Mouse (Mus musculus) liver, embryonic 16.5 days (tissue): ENCODE measurements around the gene Ager. TPM values are rescaled to one million over a fixed set of nuclear protein-coding genes. Genes with fewer than 3 reads are reported as not detected.
A peak's percentile ranks its signal among the peaks of the same experiment; 100 is the strongest.

Experiments
- ATAC-seq: fragments of 200-750 bp; cut with Nextera tagmentation; 2 replicates; pipeline ENCODE4 v1.8.0; 2017; ENCODE audit warnings: low read depth, mild to moderate bottlenecking, moderate number of reproducible peaks, moderate library complexity
- H3K27ac ChIP-seq: fragments of 300-500 bp; sonication (generic); 2 replicates; pipeline ENCODE4 v1.5.1; 2014; ENCODE audit warnings: mild to moderate bottlenecking, low read length
- H3K27me3 ChIP-seq: fragments of 300-500 bp; sonication (generic); 2 replicates; pipeline ENCODE4 v1.6.1; 2014; ENCODE audit warnings: low read depth, low read length, mixed read lengths; ENCODE audit not compliant: control insufficient read depth, insufficient read depth
- H3K36me3 ChIP-seq: fragments of 300-500 bp; sonication (generic); 2 replicates; pipeline ENCODE4 v1.6.1; 2014; ENCODE audit warnings: mild to moderate bottlenecking; ENCODE audit not compliant: control insufficient read depth, insufficient read depth
- H3K4me1 ChIP-seq: fragments of 300-500 bp; sonication (generic); 2 replicates; pipeline ENCODE4 v1.6.1; 2014; ENCODE audit warnings: low read depth, low read length, mixed read lengths; ENCODE audit not compliant: control insufficient read depth
- H3K4me2 ChIP-seq: fragments of 300-500 bp; sonication (generic); 2 replicates; pipeline ENCODE4 v1.6.1; 2014; ENCODE audit warnings: low read depth, low read length, mixed read lengths
- H3K4me3 ChIP-seq: fragments of 300-500 bp; sonication (generic); 2 replicates; pipeline ENCODE4 v1.5.1; 2014; ENCODE audit warnings: low read depth, mild to moderate bottlenecking, low read length
- H3K9ac ChIP-seq: fragments of 300-500 bp; sonication (generic); 2 replicates; pipeline ENCODE4 v1.6.1; 2014; ENCODE audit warnings: low read depth, low read length
- H3K9me3 ChIP-seq: fragments of 300-500 bp; sonication (generic); replicated peaks from 2 replicates; pipeline ENCODE4 v1.6.1; 2016; ENCODE audit warnings: low read length; ENCODE audit not compliant: control insufficient read depth
- WGBS: fragments of 180-500 bp; shearing (Covaris S2); extraction: QIAGEN DNeasy Blood & Tissue Kit; methylation state at CpG from one replicate; pipeline ENCODE4 v1.1.7; 2014; ENCODE audit not compliant: insufficient replicate concordance; 5-methylcytosine and 5-hydroxymethylcytosine counted together
- polyA plus RNA-seq: library from polyadenylated mRNA; unstranded; fragments of >200 nt; fragmentation: Nextera tagmentation; extraction: Ambion mirVana; gene quantifications from 2 replicates; pipeline ENCODE4 v1.2.1, GENCODE M21; 2015

Ager gene
- polyA plus RNA-seq, 1 experiment from 2014 or later, result 0.57 TPM

- WGBS, result 0% methylated on average over 23 of the region's 30 CpGs
- Histone ChIP-seq H3K27ac (peak overlapping the region; percentile 88), H3K4me3 (peak overlapping the region; percentile 70), H3K36me3 (peaks cover 4% of the 10 kb centered on the region), H3K4me2 (peak overlapping the region; percentile 89), H3K4me1 (peaks cover 47% of the 10 kb centered on the region), H3K9me3 (no peaks in the 10 kb centered on the region), H3K9ac (peak overlapping the region; percentile 77), H3K27me3 (no peaks in the 10 kb centered on the region)
- ATAC-seq, result peak; percentile 25
Observed at GRCm38 (mm10) chr17:34605609-34606008, 7.9 kb downstream of the Ager start.

- peak overlapping the region; percentile 77 for H3K9ac ChIP-seq
- ATAC-seq, result no peak
- H3K4me2 ChIP-seq, result peak overlapping the region; percentile 89
- peaks cover 3% of the 10 kb centered on the region; the same call in 1 of the 2 replicates for H3K36me3 ChIP-seq
- H3K4me3 ChIP-seq, result peak overlapping the region; percentile 70
- H3K27me3 ChIP-seq, result no peaks in the 10 kb centered on the region
- peaks cover 47% of the 10 kb centered on the region for H3K4me1 ChIP-seq
- no peaks in the 10 kb centered on the region for H3K9me3 ChIP-seq
- H3K27ac ChIP-seq, result peak overlapping the region; percentile 88
- WGBS, result 10% methylated on average over 31 of the region's 32 CpGs
Observed at GRCm38 (mm10) chr17:34606186-34607039, 8.8 kb downstream of the Ager start.

- Histone ChIP-seq H3K4me3 (no peak overlapping the region), H3K9me3 (no peaks in the 10 kb centered on the region), H3K4me1 (peaks cover 43% of the 10 kb centered on the region), H3K27ac (no peak overlapping the region), H3K36me3 (peaks cover 13% of the 10 kb centered on the region), H3K4me2 (no peak overlapping the region), H3K27me3 (no peaks in the 10 kb centered on the region), H3K9ac (no peak overlapping the region)
- ATAC-seq, result no peak
- WGBS, result 73% methylated on average over 7 of the region's 7 CpGs
Observed at GRCm38 (mm10) chr17:34607997-34608396, 10.3 kb downstream of the Ager start.

GRCm38 (mm10) chr17:34611050-34611449, 13.4 kb downstream of the Ager start:
- H3K4me3 ChIP-seq, result no peak overlapping the region
- peaks cover 37% of the 10 kb centered on the region for H3K4me1 ChIP-seq
- peaks cover 13% of the 10 kb centered on the region for H3K36me3 ChIP-seq
- no peaks in the 10 kb centered on the region for H3K9me3 ChIP-seq
- no peak overlapping the region for H3K9ac ChIP-seq
- 81% methylated on average over 8 of the region's 8 CpGs for WGBS
- ATAC-seq, result no peak
- H3K4me2 ChIP-seq, result no peak overlapping the region
- no peaks in the 10 kb centered on the region for H3K27me3 ChIP-seq
- H3K27ac ChIP-seq, result no peak overlapping the region

GRCm38 (mm10) chr17:34613054-34613645, 15.5 kb downstream of the Ager start:
- peak overlapping the region; percentile 29 for H3K27ac ChIP-seq
- H3K4me2 ChIP-seq, result no peak overlapping the region

GRCm38 (mm10) chr17:34613830-34614229, 16.2 kb downstream of the Ager start:
- 77% methylated on average over 10 of the region's 10 CpGs for WGBS
- Histone ChIP-seq H3K4me3 (no peak overlapping the region), H3K4me1 (peaks cover 15% of the 10 kb centered on the region), H3K27ac (no peak overlapping the region; the same call in 1 of the 2 replicates), H3K9me3 (no peaks in the 10 kb centered on the region), H3K9ac (no peak overlapping the region), H3K4me2 (no peak overlapping the region), H3K27me3 (no peaks in the 10 kb centered on the region), H3K36me3 (peaks cover 15% of the 10 kb centered on the region)
- no peak for ATAC-seq

More at GRCm38 (mm10) chr17:34613054-34613645, 15.5 kb downstream of the Ager start:
- ATAC-seq, result peak; percentile 65
- WGBS, result 36% methylated on average over 11 of the region's 11 CpGs
- Histone ChIP-seq H3K4me3 (no peak overlapping the region), H3K27me3 (no peaks in the 10 kb centered on the region), H3K9me3 (no peaks in the 10 kb centered on the region), H3K4me1 (peaks cover 21% of the 10 kb centered on the region), H3K9ac (no peak overlapping the region), H3K36me3 (peaks cover 15% of the 10 kb centered on the region)

GRCm38 (mm10) chr17:34615871-34616270, 18.2 kb downstream of the Ager start, which contains the start of gene Egfl8:
Gene Egfl8 (minus strand): TSS chr17:34615971.
- H3K27me3 ChIP-seq, result no peaks in the 10 kb centered on the region
- H3K4me1 ChIP-seq, result peaks cover 14% of the 10 kb centered on the region; the same call in 1 of the 2 replicates
- WGBS, result 68% methylated on average over 6 of the region's 6 CpGs
- no peak within 1 kb of the TSS for H3K4me2 ChIP-seq
- H3K27ac ChIP-seq, result no peak within 1 kb of the TSS
- no peaks in the 10 kb centered on the region for H3K9me3 ChIP-seq
- H3K9ac ChIP-seq, result no peak within 1 kb of the TSS
- ATAC-seq, result no peak
- no peak within 1 kb of the TSS for H3K4me3 ChIP-seq
- H3K36me3 ChIP-seq, result peaks cover 14% of the 10 kb centered on the region

- peaks cover 2% of the 10 kb centered on the region; the same call in 1 of the 2 replicates for H3K36me3 ChIP-seq
- peaks cover 9% of the 10 kb centered on the region; the same call in 1 of the 2 replicates for H3K4me1 ChIP-seq
- WGBS, result 4% methylated on average over 6 of the region's 6 CpGs
- no peaks in the 10 kb centered on the region for H3K27me3 ChIP-seq
- no peak overlapping the region for H3K27ac ChIP-seq
- no peak overlapping the region for H3K9ac ChIP-seq
- peak; percentile 49 for ATAC-seq
- H3K4me2 ChIP-seq, result no peak overlapping the region
- H3K9me3 ChIP-seq, result no peaks in the 10 kb centered on the region
- no peak overlapping the region for H3K4me3 ChIP-seq
Observed at GRCm38 (mm10) chr17:34618999-34619398, 21.3 kb downstream of the Ager start.

- no peak overlapping the region for H3K9ac ChIP-seq
- ATAC-seq, result no peak
- H3K27ac ChIP-seq, result peak overlapping the region; percentile 40; the same call in 1 of the 2 replicates
- H3K4me2 ChIP-seq, result no peak overlapping the region
- no peaks in the 10 kb centered on the region for H3K27me3 ChIP-seq
- no peaks in the 10 kb centered on the region for H3K9me3 ChIP-seq
- WGBS, result 80% methylated on average over 8 of the region's 8 CpGs
- peaks cover 9% of the 10 kb centered on the region; the same call in 1 of the 2 replicates for H3K4me1 ChIP-seq
- peaks cover 2% of the 10 kb centered on the region; the same call in 1 of the 2 replicates for H3K36me3 ChIP-seq
- no peak overlapping the region for H3K4me3 ChIP-seq
Observed at GRCm38 (mm10) chr17:34621006-34621405, 23.3 kb downstream of the Ager start.
